Mouse (Mus musculus) lung, postnatal 0 days (tissue): ENCODE data around the gene Cdca4.

ENCODE experiments used
- CTCF ChIP-seq: IDR thresholded peaks from 2 replicates; pipeline ENCODE4 v1.5.1; 2016; ENCODE audit warnings: antibody characterized with exemption, mild to moderate bottlenecking
- EP300 ChIP-seq: IDR thresholded peaks from 2 replicates; pipeline ENCODE4 v1.6.1; 2016; ENCODE audit warnings: antibody characterized with exemption, mild to moderate bottlenecking, control low read depth

GRCm38 (mm10) chr12:112798332-112798681, 30.9 kb downstream of the Cdca4 start:
- TF ChIP-seq EP300 (no peak), CTCF (no peak)
